Mouse (Mus musculus) MEL-GATA-1-ER (cell line): ENCODE measurements at regions not wholly inside any gene's neighbourhood (a gene's known extent, or its start where the extent isn't known, plus 50 kb on each side); places are given as distances from the start of the nearest gene placed in this dataset.

Source experiments
- DNase-seq: peaks from one replicate; pipeline ENCODE4 v3.0.0-alpha.2; 2012; ENCODE audit warnings: low read depth; ENCODE audit errors: extremely low read depth

GRCm38 (mm10) chr16:20803278-20803930, 69.1 kb upstream of the Thpo start:
- no peak for DNase-seq

- DNase-seq = no peak
These were observed 68.4 kb upstream of the Thpo start for GRCm38 (mm10) chr16:20802724-20803123.

GRCm38 (mm10) chr16:20800038-20800437, 65.7 kb upstream of the Thpo start:
- no peak for DNase-seq

- DNase-seq = no peak
These were observed 63.8 kb upstream of the Thpo start for GRCm38 (mm10) chr16:20798115-20798514.

- DNase-seq = no peak
These were observed 60.4 kb upstream of the Thpo start for GRCm38 (mm10) chr16:20794721-20795120.
